Comparison of ENCODE assay signal across 7 mouse cellular contexts in the genomic region with DNA sequence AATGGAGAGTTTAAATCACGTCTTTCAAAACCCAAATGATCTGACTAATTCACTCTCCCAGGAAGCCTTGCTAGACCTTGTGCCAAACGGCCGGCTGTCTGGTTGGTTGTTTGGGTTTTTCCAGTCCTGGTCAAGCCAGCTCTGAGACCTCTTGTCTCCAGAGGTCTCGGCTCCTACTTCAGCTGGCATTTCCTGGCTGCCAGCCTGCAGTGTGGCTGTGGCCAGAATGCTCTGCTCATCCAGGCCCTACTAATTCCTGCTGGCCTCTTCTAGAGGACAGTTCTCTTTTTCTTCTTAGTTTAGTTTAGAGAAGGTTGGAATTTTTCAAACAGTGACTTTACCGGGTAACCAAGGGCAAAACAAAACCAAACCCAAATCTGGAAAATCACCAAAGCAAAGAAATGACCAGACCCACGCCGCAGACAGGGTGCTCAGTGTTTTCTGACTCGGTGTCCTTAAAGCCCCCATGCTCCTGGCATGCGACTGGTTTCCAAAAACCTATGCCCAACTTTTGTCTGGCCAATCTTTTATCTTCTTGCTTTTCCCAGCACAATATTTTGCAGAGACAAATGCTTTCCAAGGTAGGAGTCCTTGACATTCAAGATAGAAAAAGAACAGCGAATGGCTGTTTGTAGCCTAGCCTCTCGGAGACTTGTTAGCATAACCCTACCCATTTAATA. TPM values are rescaled to one million over a fixed set of nuclear protein-coding genes. Genes with fewer than 3 reads are reported as not detected.
DNase-seq lines count a peak whose midpoint lies in the region; ATAC-seq lines count a peak whose summit lies in the region.

No protein-coding gene starts in this region.

- peak; percentile 55 for DNase-seq in ovary, postnatal 36 days (ENCODE audit: low spot score)
- DNase-seq in ovary, postnatal 14 days (ENCODE audit: low spot score), result no peak
- DNase-seq in cerebellum, adult 11 months, result peak; percentile 22
- DNase-seq in lung, postnatal 36 days, result peak; percentile 64
- no peak for DNase-seq in forebrain, embryonic 11.5 days (ENCODE audit: low spot score)
- no peak for DNase-seq in urinary bladder, postnatal 25 days (ENCODE audit: low spot score)

- no peaks in the 10 kb centered on the region for H3K27me3 ChIP-seq in heart, embryonic 13.5 days (replicated peaks)
- no peaks in the 10 kb centered on the region for H3K27me3 ChIP-seq in forebrain, embryonic 11.5 days (ENCODE audit: control insufficient read depth, insufficient read depth, low read length)

- H3K4me3 ChIP-seq in heart, embryonic 13.5 days, result no peak overlapping the region
- no peak overlapping the region for H3K4me3 ChIP-seq in forebrain, embryonic 11.5 days (ENCODE audit: low read depth, low read length)

- H3K4me2 ChIP-seq in heart, embryonic 13.5 days, result no peak overlapping the region
- H3K4me2 ChIP-seq in forebrain, embryonic 11.5 days (ENCODE audit: low read depth, low read length, severe bottlenecking), result no peak overlapping the region

- 65% methylated on average over 11 of the region's 11 CpGs for WGBS in heart, embryonic 13.5 days
- WGBS in forebrain, embryonic 11.5 days, result 85% methylated on average over 11 of the region's 11 CpGs

- no peaks in the 10 kb centered on the region for H3K9me3 ChIP-seq in heart, embryonic 13.5 days
- H3K9me3 ChIP-seq in forebrain, embryonic 11.5 days (ENCODE audit: control insufficient read depth, low read length), result no peaks in the 10 kb centered on the region

- ATAC-seq in heart, embryonic 13.5 days (ENCODE audit: extremely low read depth, insufficient number of reproducible peaks, low FRiP score, low TSS enrichment), result no peak
- ATAC-seq in forebrain, embryonic 11.5 days (replicated peaks; ENCODE audit: low FRiP score), result no peak

- H3K27ac ChIP-seq in heart, embryonic 13.5 days (replicated peaks), result peak overlapping the region; percentile 59
- no peak overlapping the region for H3K27ac ChIP-seq in forebrain, embryonic 11.5 days (ENCODE audit: low read depth, low read length)

- peaks cover 13% of the 10 kb centered on the region for H3K36me3 ChIP-seq in heart, embryonic 13.5 days
- H3K36me3 ChIP-seq in forebrain, embryonic 11.5 days (ENCODE audit: control insufficient read depth, insufficient read depth, low read length), result no peaks in the 10 kb centered on the region

- no peak overlapping the region for H3K9ac ChIP-seq in heart, embryonic 13.5 days
- H3K9ac ChIP-seq in forebrain, embryonic 11.5 days (ENCODE audit: low read length), result no peak overlapping the region

- H3K4me1 ChIP-seq in heart, embryonic 13.5 days, result peaks cover 53% of the 10 kb centered on the region
- H3K4me1 ChIP-seq in forebrain, embryonic 11.5 days (replicated peaks; ENCODE audit: control insufficient read depth, insufficient read depth, low read length), result no peaks in the 10 kb centered on the region

RNA-seq across cellular contexts. Expression of a gene that starts 7.9 kb away (rescaled TPM):
- 30.1 and 30.4 TPM in 2 replicates for polyA plus RNA-seq in heart, embryonic 13.5 days (2015; fragmentation: Nextera tagmentation; extraction: Ambion mirVana)
- 26.2 and 30.5 TPM in 2 replicates for polyA plus RNA-seq in forebrain, embryonic 11.5 days (2014; fragmentation: Nextera tagmentation; extraction: Ambion mirVana)

Comparison
In these comparisons a context has a peak if more than half of its experiments do, and no peak if none do; other contexts are left out.
1. DNase-seq: peak in ovary, postnatal 36 days (single experiment), cerebellum, adult 11 months (single experiment) and lung, postnatal 36 days (single experiment); none in ovary, postnatal 14 days (single experiment), forebrain, embryonic 11.5 days (single experiment) and urinary bladder, postnatal 25 days (single experiment).